Mouse (Mus musculus) right cerebral cortex, postnatal 25 days (tissue): Measurements from ENCODE around the gene Rab23.

Experiments used
- DNase-seq: peaks from one replicate; pipeline ENCODE4 v3.0.0; 2022

Rab23 gene

DNA sequence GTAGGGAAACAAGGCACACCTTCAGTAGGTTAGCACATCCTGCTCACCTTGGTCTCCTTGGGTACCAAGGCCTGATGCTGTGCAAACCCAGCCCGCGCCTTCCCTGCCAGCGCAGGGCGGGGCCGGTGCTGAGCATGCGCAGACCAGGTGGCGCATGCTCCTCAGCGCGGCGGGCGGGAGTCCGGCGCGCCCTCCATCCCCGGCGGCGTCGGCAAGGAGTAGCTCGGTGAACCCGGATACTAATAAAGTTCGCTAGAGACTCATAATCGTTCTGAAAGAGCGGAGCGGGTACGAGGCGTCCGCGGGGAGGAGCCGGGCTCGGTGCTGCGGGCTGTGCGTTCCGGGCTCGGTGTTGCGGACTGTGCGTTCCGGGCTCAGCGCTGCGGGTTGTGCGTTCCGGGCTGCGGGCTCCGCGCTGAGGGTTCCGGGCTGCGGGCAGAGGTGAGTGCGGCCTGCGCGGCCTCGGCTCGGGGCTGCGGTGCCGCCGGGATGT is at the start of gene Rab23:
Gene Rab23 (plus strand): TSS at position 155 of the 493 bp plus-strand sequence.
- DNase-seq = peak; percentile 87

GRCm38 (mm10) chr1:33670164-33670616 is 49.5 kb upstream of the Rab23 start:
- DNase-seq = peak; percentile 71

DNA sequence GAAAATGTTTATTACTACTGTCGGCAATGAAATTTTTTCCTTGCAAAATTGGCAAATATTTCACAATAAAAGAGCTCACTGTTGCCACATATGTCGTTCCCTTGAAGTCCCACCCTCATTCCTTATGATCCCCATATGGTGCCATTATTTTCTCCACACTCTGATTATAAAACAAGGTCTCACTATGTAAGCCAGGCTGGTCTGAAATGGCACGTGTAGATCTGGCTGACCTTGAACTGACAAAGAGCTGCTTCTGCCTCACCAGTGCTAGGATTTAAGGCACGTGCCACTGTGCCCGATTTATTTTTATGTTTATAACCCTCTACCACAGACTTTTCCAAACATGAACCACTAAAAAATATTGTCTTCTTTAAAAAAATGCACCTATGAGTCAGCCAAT is 48.2 kb upstream of the Rab23 start:
- no peak for DNase-seq

DNA sequence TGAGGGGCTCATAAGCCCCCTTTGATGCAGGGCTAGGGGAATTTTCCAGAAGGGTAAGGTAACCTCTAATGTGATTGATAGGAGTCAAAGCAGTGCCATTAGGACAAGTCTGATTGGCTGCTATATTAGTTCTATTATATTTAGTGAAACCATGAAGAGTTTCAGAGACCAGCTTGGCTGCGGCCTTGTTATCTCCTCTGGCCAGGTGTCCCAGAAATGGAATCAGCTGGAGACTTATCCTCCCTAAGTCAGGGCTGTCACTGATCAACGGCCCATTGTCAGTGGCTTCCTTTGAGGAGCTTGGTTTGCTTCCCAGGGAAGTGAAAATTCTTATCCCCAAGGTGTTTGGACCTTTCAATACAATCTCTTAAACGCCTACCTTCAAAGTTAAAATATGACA is 47.6 kb upstream of the Rab23 start:
- DNase-seq = no peak

DNA sequence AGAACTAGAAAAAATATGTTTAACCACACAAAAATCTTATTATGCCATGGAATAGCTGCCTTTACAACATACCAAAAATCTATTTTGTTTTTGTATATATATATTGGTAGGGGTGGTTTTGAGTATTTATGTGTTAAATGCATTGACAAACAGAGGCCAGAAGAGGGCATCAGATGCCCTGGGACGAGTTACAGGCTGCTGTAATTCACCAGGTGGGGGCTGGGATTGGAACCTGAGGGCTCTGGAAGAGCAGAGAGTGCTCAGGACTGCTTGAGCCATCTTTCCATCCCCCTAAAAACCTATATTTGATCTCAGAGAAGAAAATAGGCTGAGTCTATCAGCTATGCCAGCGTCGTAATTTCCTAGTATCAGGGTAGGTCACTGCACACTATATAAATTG is 47.2 kb upstream of the Rab23 start:
- peak; percentile 30 for DNase-seq

GRCm38 (mm10) chr1:33673158-33673960 is 46.3 kb upstream of the Rab23 start:
- DNase-seq = no peak

DNA sequence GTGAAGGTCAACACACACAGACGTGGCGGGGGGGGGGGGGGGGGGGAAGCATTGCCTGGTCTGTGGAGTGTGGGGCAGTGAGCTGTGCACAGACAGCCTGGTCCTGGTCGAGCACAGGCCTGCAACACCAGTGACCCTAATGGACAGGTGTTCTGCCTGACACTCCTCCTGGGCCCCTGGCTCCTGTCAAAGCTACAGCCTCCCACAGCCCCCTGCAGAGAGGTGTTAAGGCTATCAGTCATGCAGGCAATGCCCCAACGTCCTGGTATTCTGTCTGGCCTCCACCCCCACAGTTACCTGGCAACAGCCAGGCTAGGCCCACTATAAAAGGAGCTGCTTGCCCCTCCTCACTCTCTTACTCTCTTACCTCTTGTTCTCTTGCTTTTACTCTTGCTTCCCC is 39.3 kb upstream of the Rab23 start:
- DNase-seq = no peak

GRCm38 (mm10) chr1:33680890-33681289 is 38.8 kb upstream of the Rab23 start:
- DNase-seq = no peak

DNA sequence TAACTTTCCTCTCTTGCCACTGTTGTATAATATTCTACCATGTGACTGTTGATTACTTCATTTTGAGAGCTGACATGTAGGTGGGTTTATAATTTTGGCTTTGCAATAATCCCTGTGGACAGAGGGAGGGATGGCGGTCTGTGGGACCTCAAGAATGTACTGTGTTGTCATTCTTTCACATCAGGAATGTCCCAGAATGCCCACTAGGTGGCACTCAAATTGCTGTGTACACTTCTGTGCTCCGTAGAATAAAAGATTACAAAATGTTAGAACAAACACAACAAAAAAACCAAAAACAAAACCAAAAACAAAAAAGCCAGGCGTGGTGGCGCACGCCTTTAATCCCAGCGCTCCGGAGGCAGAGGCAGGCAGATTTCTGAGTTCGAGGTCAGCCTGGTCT is 35.2 kb upstream of the Rab23 start:
- DNase-seq = no peak

GRCm38 (mm10) chr1:33688810-33689209 is 30.9 kb upstream of the Rab23 start:
- no peak for DNase-seq

DNA sequence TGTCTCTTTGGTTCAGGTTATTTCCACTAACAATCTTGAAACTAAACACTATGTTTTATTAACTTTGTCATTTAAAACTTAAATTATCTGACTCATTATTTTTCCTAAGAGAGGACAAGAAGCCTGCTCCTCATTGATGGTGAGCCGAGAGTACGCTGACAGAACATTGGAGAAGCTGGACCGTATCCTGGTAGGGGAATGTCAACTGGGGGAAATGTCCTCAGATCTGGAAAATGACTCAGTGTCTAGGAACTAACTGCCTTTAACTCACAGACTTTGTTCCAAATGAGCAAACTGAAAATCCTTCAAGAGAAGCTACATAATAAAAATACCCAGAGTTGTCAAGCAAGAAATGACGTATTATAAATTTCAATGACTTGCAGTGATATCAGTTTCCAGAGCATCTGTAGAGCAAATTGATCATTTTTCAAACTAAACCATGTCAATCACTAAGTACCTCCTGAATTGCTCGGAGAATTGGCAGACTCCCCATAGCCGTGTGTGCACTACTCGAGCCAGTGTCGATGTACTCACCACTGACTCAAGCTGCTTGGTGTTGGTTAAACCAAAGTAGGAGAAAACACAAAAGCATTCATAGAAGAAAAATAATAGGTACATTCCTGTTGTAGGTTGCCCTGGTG is 30.1 kb upstream of the Rab23 start:
- DNase-seq = no peak

- no peak for DNase-seq
Observed at GRCm38 (mm10) chr1:33690087-33690448, 29.6 kb upstream of the Rab23 start.

DNA sequence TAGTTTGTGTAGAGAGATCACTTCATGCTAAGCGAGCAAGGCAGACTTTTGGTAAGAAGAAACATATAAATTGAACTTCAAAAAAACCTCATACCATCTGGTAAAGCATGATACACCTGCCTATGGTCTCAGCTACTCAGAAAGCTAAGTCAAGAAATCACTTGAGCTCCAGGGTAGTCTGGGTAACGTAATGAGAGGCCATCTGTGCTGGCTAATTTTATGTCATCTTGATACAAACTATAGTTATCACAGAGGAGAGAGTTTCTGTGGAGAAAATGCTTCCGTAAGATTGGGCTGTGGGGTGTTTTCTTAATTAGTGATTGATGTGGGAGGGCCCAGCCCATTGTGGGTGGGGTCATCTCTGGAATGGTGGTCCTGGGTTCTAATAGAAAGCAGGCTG is 25.8 kb upstream of the Rab23 start:
- DNase-seq = no peak

GRCm38 (mm10) chr1:33696016-33696415 is 23.7 kb upstream of the Rab23 start:
- DNase-seq = no peak

DNA sequence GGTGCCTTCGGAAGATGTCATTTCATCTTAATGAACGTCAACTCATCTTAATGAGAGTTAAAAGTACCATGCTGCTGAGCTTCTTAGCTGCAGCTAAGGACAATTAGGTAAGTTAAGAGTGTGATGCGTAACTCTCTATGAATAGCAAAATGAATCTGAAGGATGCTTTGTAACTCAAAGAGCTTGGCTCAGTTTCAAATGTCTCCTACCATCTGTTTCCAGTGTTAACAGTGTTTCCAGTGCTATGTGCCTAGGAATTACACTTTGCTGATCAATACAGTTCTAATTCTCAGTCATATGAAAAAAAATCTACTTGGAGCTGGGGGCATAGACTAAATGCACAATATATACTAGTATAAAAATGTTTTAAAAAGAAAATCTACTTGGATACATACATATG is 18.4 kb upstream of the Rab23 start:
- DNase-seq = no peak

- no peak for DNase-seq
Observed at GRCm38 (mm10) chr1:33709615-33710014, 10.1 kb upstream of the Rab23 start.

GRCm38 (mm10) chr1:33712026-33712425 is 7.7 kb upstream of the Rab23 start:
- no peak for DNase-seq

DNA sequence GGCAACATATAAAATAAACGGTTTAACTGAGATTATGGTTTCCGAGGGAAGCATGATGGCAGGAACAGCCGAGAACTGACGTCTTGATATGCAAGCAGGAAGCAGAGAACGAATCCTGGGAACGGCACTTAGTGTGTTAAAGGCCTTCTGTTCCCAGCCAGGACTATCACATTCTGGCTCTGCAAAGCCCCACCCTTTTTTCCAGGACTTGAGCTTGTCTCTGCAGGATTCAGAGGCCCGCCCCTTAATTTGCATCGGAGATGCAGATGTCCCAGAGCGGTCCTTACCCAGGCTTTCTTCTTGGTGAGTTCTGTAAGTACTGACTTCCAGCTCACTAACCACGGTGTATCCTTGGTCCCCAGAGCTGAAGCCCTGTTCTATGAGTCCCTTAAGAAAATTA is 4.9 kb upstream of the Rab23 start:
- no peak for DNase-seq

- no peak for DNase-seq
Observed at GRCm38 (mm10) chr1:33717636-33718035, 2.1 kb upstream of the Rab23 start.

- DNase-seq = no peak
Observed at GRCm38 (mm10) chr1:33720231-33720630, 544 bp downstream of the Rab23 start.

DNA sequence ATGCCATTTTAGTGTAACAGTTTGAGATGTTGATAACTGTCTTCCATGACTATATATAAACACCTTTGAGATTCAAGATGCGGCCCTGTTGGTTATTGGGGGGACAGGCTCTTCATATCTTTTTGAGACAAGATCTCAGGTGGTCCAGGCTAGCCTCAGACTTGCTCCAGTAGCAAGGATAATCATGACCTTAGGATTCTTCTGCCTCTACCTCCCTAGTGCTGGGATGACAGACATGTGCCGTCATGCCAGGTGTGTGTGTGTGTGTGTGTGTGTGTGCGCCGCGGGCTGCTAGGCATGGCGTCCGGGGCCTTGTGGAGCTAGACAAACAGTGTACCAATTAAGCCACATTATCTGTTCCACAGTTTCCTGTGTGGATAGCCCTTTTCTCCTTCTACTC is 1.3 kb downstream of the Rab23 start:
- no peak for DNase-seq

DNA sequence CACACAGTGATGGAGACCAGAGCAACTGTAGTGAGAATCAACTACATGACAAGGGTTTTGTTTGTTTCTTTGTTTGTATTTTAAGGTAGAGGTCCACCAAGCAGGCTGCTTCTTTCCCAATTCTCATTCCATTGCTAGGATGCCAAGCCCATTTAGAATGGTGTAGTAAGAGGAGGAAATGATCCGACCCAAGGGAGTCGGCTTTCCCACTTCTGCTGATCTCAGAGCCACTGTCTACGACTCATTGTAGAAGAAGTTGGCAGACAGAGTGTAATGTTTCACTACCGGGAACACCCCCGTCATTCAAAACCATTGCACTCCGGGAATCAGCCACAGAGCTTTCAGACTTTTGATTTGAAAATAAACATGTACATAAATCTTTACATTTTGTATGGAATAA is 4.8 kb downstream of the Rab23 start:
- no peak for DNase-seq

- no peak for DNase-seq
Observed at GRCm38 (mm10) chr1:33725086-33725485, 5.4 kb downstream of the Rab23 start.

DNA sequence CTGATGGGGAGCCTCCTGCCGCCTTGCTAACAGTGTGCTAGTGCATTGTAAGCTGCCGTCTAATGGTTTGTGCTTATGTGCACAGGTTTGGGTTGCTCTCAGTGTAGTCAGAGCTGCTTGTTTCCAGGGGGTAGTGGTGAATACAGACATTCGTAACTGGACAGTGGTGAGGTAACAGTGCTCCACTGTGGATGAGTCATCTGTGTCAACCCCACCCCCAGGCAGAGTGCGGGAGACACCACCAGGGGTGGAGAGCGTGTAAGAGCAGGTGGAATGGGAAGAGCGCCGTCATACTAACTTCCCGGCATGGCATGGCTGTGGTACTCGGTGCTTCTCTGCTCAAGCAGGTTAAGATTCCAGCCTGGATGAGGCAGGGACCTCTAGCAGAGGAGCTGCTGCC is 13.4 kb downstream of the Rab23 start:
- DNase-seq = no peak
